Mouse (Mus musculus) ES-E14 (cell line): ENCODE measurements around the gene Pgap3. TPM values are rescaled to one million over a fixed set of nuclear protein-coding genes. Genes with fewer than 3 reads are reported as not detected.

Source experiments
- DNase-seq: peaks from one replicate; pipeline ENCODE4 v3.0.0-alpha.2; 2013; ENCODE audit warnings: low read depth, low spot score
- H3K27ac ChIP-seq: 2 replicates; pipeline ENCODE4 v1.5.1; 2012; ENCODE audit warnings: low read depth, mild to moderate bottlenecking, low read length, moderate library complexity, mixed read lengths; ENCODE audit not compliant: poor library complexity, insufficient read depth, severe bottlenecking
- H3K36me3 ChIP-seq: 2 replicates; pipeline ENCODE4 v1.6.1; 2012; ENCODE audit warnings: mild to moderate bottlenecking, low read length, moderate library complexity, mixed read lengths; ENCODE audit not compliant: control insufficient read depth, poor library complexity, insufficient read depth, severe bottlenecking
- H3K4me1 ChIP-seq, 2 experiments: fragments of 150-350 bp in 1 of 2; sonication (generic) in 1 of 2; 2 replicates each; pipeline ENCODE4 v1.6.1; 2012; ENCODE audit warnings: low read length in 2 of 2, mild to moderate bottlenecking in 1 of 2, mixed read lengths in 1 of 2; ENCODE audit not compliant: control insufficient read depth in 2 of 2, insufficient read depth in 2 of 2, poor library complexity in 1 of 2
- H3K4me3 ChIP-seq, 2 experiments: fragments of 150-350 bp in 1 of 2; sonication (generic) in 1 of 2; 2 replicates each; pipeline ENCODE4 v1.5.1; 2012; ENCODE audit warnings: low read length in 2 of 2, low read depth in 1 of 2, mild to moderate bottlenecking in 1 of 2, mixed read lengths in 1 of 2; ENCODE audit not compliant: insufficient read depth in 1 of 2, poor library complexity in 1 of 2, severe bottlenecking in 1 of 2
- H3K9ac ChIP-seq: 2 replicates; pipeline ENCODE4 v1.6.1; 2012; ENCODE audit warnings: low read depth, mild to moderate bottlenecking, low read length, mixed read lengths; ENCODE audit not compliant: poor library complexity, insufficient read depth, severe bottlenecking
- H3K9me3 ChIP-seq: fragments of 150-350 bp; sonication (generic); 2 replicates; pipeline ENCODE4 v1.6.1; 2012; ENCODE audit warnings: low read depth, mild to moderate bottlenecking, low read length; ENCODE audit not compliant: control insufficient read depth, insufficient read depth
- CHD2 ChIP-seq: IDR thresholded peaks from 2 replicates; pipeline ENCODE4 v1.6.1; 2014; ENCODE audit warnings: mild to moderate bottlenecking, low read depth, low read length, inconsistent platforms
- HCFC1 ChIP-seq: IDR thresholded peaks from 2 replicates; pipeline ENCODE4 v1.6.1; 2012; ENCODE audit warnings: low read length, inconsistent platforms, borderline replicate concordance; ENCODE audit not compliant: insufficient read depth
- MAFK ChIP-seq: IDR thresholded peaks from 2 replicates; pipeline ENCODE4 v1.6.1; 2014; ENCODE audit warnings: mild to moderate bottlenecking, low read depth, low read length, inconsistent platforms; ENCODE audit not compliant: insufficient read depth
- ZC3H11A ChIP-seq: IDR thresholded peaks from 2 replicates; pipeline ENCODE4 v1.6.1; 2012; ENCODE audit warnings: low read depth, mild to moderate bottlenecking, inconsistent platforms, low read length, borderline replicate concordance
- ZNF384 ChIP-seq: IDR thresholded peaks from 2 replicates; pipeline ENCODE4 v1.6.1; 2012; ENCODE audit warnings: low read depth, low read length, inconsistent platforms
- in situ Hi-C, 2 experiments: fragments of 600-800 bp; cut with MboI; formaldehyde crosslinking; loops; one replicate each; pipeline ENCODE4 v1.15.1; 2025; ENCODE audit warnings: low sequenced_read_pairs in 2 of 2, inconsistent platforms in 1 of 2; ENCODE audit not compliant: unreplicated experiment in 2 of 2
- total RNA-seq: library from RNA; depleted of rRNA; stranded (reverse); fragments of 300-350 nt; gene quantifications from 2 replicates; pipeline ENCODE4 v1.2.3, GENCODE M21; 2012; rRNA removed

Pgap3 gene
- total RNA-seq, 1 experiment: 7.4 TPM

DNA sequence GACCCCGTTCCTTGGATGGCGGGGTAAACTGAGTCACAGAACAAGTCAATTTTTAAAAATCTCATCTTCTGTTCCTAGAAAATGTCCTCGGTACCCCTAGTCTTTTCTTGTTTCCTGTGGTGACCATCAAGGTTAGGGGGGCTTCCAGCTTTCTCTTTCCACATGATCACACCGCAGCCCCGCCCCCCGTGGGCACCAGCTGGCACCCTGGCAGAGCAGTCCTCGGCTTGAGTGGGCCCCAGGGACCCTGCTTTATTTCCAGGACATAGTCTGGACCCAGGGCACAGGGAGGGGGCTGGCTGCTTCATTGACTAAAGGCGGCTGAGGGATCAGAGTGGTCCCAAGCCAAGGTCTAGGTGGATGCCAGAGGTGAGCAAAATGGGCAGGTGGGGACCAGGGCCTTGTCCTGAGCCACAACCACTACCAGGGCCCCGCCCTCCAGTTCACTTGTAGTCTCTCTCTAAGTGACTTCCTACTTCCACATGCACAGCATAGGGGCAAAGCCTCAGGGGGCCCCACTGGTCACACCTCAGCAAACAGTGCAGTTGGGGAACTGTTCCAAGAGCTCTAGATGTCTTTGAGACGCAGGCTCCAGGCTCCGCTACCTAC, 60.5 kb downstream of the Pgap3 start:
- DNase-seq: no peak
- TF ChIP-seq CHD2: no peak
- no peak for TF ChIP-seq MAFK
- TF ChIP-seq HCFC1: no peak
- TF ChIP-seq ZNF384: no peak
- no peak for TF ChIP-seq ZC3H11A
- in situ Hi-C loops: loop anchor here in 1 of 2 experiments (5.0 kb wide), 1 partner anchor 72 kb away; no protein-coding TSS in a partner anchor
- H3K36me3 ChIP-seq: no peaks in the 10 kb centered on the region
- H3K9me3 ChIP-seq: no peaks in the 10 kb centered on the region
- no peak overlapping the region for H3K4me3 ChIP-seq
- no peak overlapping the region for H3K27ac ChIP-seq
- peaks cover 0 to 10% of the 10 kb centered on the region in 2 experiments; a peak in 1 of 4 replicates for H3K4me1 ChIP-seq
- no peak overlapping the region for H3K9ac ChIP-seq

GRCm38 (mm10) chr11:98339071-98339501, 61.2 kb downstream of the Pgap3 start:
- no peak overlapping the region for H3K27ac ChIP-seq
- H3K4me1 ChIP-seq: peaks cover 0 to 15% of the 10 kb centered on the region in 2 experiments; a peak in 1 of 4 replicates
- TF ChIP-seq ZNF384 (no peak), ZC3H11A (no peak), CHD2 (no peak), MAFK (no peak), HCFC1 (no peak)
- no peak overlapping the region for H3K9ac ChIP-seq
- H3K36me3 ChIP-seq: no peaks in the 10 kb centered on the region
- in situ Hi-C loops: no loop called here
- DNase-seq: no peak
- no peaks in the 10 kb centered on the region for H3K9me3 ChIP-seq
- H3K4me3 ChIP-seq: peak overlapping the region; percentile 65

Other genes with a start within 250 kb of the Pgap3 start
- gene Med1, start 207.2 kb downstream of the Pgap3 start, total RNA-seq: 23.5 and 27.9 TPM in 2 replicates
- 63.3 and 68.8 TPM in 2 replicates for gene Cdk12, start 197.4 kb downstream of the Pgap3 start, total RNA-seq
- gene Neurod2, start 70.8 kb downstream of the Pgap3 start, total RNA-seq: not detected in 2 replicates
- 0.22 and 0.79 TPM in 2 replicates for gene Ppp1r1b, start 52.1 kb downstream of the Pgap3 start, total RNA-seq
- gene Stard3, start 42.1 kb downstream of the Pgap3 start, total RNA-seq: 40.2 and 59.8 TPM in 2 replicates
- 0.26 and 0.45 TPM in 2 replicates for gene Tcap, start 16.7 kb downstream of the Pgap3 start, total RNA-seq
- 0.36 TPM in 1 of 2 replicates, not detected in the other for gene Pnmt, start 14.0 kb downstream of the Pgap3 start, total RNA-seq
- 13.2 and 24.4 TPM in 2 replicates for gene Erbb2, start 12.0 kb upstream of the Pgap3 start, total RNA-seq
- gene Mien1, start 38.5 kb upstream of the Pgap3 start, total RNA-seq: 34.6 and 52.5 TPM in 2 replicates
- gene Grb7, start 45.9 kb upstream of the Pgap3 start, total RNA-seq: 12.1 and 18.9 TPM in 2 replicates
- gene Ikzf3, start 145.5 kb upstream of the Pgap3 start, total RNA-seq: 0.16 and 0.58 TPM in 2 replicates
- 0.22 and 0.63 TPM in 2 replicates for gene Zpbp2, start 150.6 kb upstream of the Pgap3 start, total RNA-seq
- gene Ormdl3, start 186.9 kb upstream of the Pgap3 start, total RNA-seq: 45.4 and 55.3 TPM in 2 replicates
- not detected in 2 replicates for gene Lrrc3c, start 197.8 kb upstream of the Pgap3 start, total RNA-seq
- gene Gm12355, start 225.2 kb upstream of the Pgap3 start, total RNA-seq: 2.2 and 2.9 TPM in 2 replicates
- not detected in 2 replicates for gene Gsdma3, start 225.9 kb upstream of the Pgap3 start, total RNA-seq
- gene Gsdma2, start 246.3 kb upstream of the Pgap3 start, total RNA-seq: not detected in 2 replicates